Mouse (Mus musculus): ENCODE measurements around the gene Mapk8. TPM values are rescaled to one million over a fixed set of nuclear protein-coding genes. Genes with fewer than 3 reads are reported as not detected.

The Mapk8 gene
- polyA plus RNA-seq, 1 experiment: 6.2 TPM

DNA sequence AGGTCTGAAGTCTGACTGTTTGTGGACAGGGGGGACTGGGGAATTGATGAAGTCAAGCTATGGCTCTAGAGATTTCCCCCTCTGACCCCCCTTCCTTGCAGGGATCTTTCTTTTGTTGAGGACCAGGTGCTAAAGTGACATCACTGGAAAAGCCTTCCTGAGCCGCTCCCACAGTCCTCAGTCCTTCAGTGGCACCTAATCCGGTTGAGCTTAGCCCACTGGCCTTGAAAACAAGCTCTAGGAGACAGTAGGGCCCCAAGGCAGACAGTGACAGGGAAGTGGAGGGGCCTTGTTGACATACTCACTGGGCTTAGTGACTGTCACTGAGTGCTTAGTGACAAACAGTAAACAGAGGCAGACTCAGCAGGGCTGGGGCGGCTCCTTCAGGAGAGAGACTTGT, 24.4 kb upstream of the Mapk8 start, which contains the start of gene Frmpd2:
Gene Frmpd2, plus strand, starts transcription at position 366 of the 400 bp plus-strand sequence.
- Histone ChIP-seq H3K4me1 (ENCODE audit: control insufficient read depth, insufficient read depth, insufficient read length) (no peaks in the 10 kb centered on the region), H3K27me3 (ENCODE audit: control insufficient read depth, insufficient read depth, low read length) (no peaks in the 10 kb centered on the region), H3K36me3 (ENCODE audit: control insufficient read depth, insufficient read depth, low read length) (no peaks in the 10 kb centered on the region), H3K4me3 (ENCODE audit: extremely low read depth, insufficient read depth, insufficient read length) (no peak within 1 kb of the TSS), H3K27ac (ENCODE audit: insufficient read depth, low read length) (no peak within 1 kb of the TSS)
- no peak for DNase-seq (ENCODE audit: low read depth in 1 of 2, low spot score in 2 of 2)
- 73% methylated on average over 3 of the region's 3 CpGs for WGBS
- TF ChIP-seq CTCF (IDR thresholded peaks at IDR 0.05; ENCODE audit: extremely low read depth, insufficient read depth, insufficient read length, insufficient replicate concordance) (no peak), POLR2A (IDR thresholded peaks at IDR 0.05; ENCODE audit: low read depth, low read length) (no peak)

DNA sequence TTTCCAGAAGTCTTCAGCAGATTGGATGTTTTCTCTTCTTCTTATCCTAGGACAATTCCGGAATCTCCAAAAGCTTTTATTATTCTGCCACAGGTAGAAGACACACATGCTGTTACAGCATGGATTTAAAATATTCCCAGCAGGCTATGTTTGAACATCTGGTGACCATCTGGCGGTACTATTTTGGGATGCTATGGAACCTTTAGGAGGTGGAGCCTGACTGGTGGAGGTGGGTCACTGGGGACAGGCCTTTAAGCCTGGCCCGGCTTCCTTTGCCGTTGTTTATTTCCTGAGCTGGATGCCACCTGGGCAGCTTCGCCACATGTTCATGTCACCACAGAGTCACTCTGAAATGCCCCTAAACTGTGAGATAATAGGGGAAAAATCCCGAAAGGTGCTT, 20.8 kb upstream of the Mapk8 start:
- Histone ChIP-seq H3K4me1 (ENCODE audit: control insufficient read depth, insufficient read depth, insufficient read length) (no peaks in the 10 kb centered on the region), H3K36me3 (ENCODE audit: control insufficient read depth, insufficient read depth, low read length) (no peaks in the 10 kb centered on the region), H3K27me3 (ENCODE audit: control insufficient read depth, insufficient read depth, low read length) (no peaks in the 10 kb centered on the region), H3K4me3 (ENCODE audit: extremely low read depth, insufficient read depth, insufficient read length) (no peak overlapping the region), H3K27ac (ENCODE audit: insufficient read depth, low read length) (no peak overlapping the region)
- no peak for DNase-seq (ENCODE audit: low read depth in 1 of 2, low spot score in 2 of 2)
- WGBS: 47% methylated on average over 6 of the region's 6 CpGs
- TF ChIP-seq POLR2A (IDR thresholded peaks at IDR 0.05; ENCODE audit: low read depth, low read length): no peak
- no peak for TF ChIP-seq CTCF (IDR thresholded peaks at IDR 0.05; ENCODE audit: extremely low read depth, insufficient read depth, insufficient read length, insufficient replicate concordance)

DNA sequence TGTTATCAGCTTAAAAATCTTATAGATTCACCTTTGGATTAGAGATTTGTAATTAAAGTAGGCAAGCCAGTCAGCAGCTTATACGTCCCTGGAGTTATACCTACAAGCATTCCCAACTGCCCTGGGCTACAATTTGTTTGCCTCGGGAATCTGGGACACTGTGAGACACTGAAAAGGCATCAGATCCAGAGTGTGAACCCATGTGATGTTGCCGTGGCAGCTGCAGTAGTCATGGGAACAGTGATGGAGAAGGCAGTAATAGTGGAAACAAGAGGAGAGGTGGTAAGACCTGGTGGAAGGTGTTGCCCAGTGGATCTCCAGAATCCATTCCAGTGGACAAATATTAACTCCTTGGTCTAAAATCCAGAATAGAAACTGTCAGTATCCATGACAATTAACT, 16.7 kb upstream of the Mapk8 start:
- Histone ChIP-seq H3K4me1 (ENCODE audit: control insufficient read depth, insufficient read depth, insufficient read length) (no peaks in the 10 kb centered on the region), H3K27ac (ENCODE audit: insufficient read depth, low read length) (no peak overlapping the region), H3K27me3 (ENCODE audit: control insufficient read depth, insufficient read depth, low read length) (no peaks in the 10 kb centered on the region), H3K4me3 (ENCODE audit: extremely low read depth, insufficient read depth, insufficient read length) (no peak overlapping the region), H3K36me3 (ENCODE audit: control insufficient read depth, insufficient read depth, low read length) (no peaks in the 10 kb centered on the region)
- no peak for DNase-seq (ENCODE audit: low read depth in 1 of 2, low spot score in 2 of 2)
- TF ChIP-seq CTCF (IDR thresholded peaks at IDR 0.05; ENCODE audit: extremely low read depth, insufficient read depth, insufficient read length, insufficient replicate concordance): no peak
- no peak for TF ChIP-seq POLR2A (IDR thresholded peaks at IDR 0.05; ENCODE audit: low read depth, low read length)
- 84% methylated on average over 3 of the region's 3 CpGs for WGBS

DNA sequence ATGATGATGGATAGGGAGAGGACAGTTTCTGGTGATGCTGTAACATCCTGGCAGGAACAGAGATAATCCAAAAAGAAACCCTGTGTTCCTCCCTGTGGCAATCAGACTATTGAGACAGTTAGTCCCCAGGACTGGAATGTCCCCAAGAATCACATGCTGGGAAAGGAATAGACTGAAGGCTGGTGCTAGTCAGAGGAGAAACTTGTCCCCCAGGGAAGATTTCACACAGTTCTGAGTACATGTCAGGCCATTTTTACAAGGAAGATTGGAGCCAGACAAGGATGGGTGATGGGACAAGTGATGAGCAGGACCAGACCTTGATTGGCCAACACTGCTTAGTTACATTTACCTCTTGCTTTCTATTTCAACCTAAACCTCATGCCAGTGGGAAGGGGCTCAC, 3.4 kb upstream of the Mapk8 start:
- no peak overlapping the region for H3K4me3 ChIP-seq (ENCODE audit: extremely low read depth, insufficient read depth, insufficient read length)

DNA sequence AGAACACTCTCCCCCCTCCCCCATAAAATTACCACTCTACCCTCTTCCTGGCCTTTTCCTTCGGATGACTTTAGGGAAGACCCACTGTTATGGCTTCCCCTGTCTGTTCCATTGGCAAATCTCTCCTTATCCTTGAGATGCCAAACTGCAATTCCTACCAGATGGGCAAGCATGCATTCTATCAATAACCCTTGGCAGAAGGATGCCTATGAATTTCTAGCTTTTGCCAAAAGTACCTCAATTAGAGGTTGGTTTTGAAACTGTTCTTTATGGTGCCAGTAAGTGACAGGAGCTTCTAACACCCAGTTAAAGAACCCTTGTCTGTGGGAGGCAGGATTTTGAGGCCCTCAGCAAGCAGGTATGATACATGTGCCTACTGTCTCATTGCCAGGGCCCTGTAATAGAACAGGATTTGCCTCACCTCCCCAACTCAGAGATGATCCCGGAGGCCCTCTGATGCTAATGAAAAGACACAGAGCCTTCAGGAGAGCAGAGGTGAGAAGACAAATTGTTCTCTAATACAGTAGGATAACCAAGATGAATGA, 2.4 kb upstream of the Mapk8 start:
- H3K27ac ChIP-seq (ENCODE audit: insufficient read depth, low read length): no peak overlapping the region
- no peak for DNase-seq (ENCODE audit: low read depth in 1 of 2, low spot score in 2 of 2)
- H3K36me3 ChIP-seq (ENCODE audit: control insufficient read depth, insufficient read depth, low read length): no peaks in the 10 kb centered on the region
- H3K27me3 ChIP-seq (ENCODE audit: control insufficient read depth, insufficient read depth, low read length): peaks cover 1% of the 10 kb centered on the region; the same call in 1 of the 2 replicates
- no peak overlapping the region for H3K4me3 ChIP-seq (ENCODE audit: extremely low read depth, insufficient read depth, insufficient read length)
- 82% methylated on average over 2 of the region's 2 CpGs for WGBS
- H3K4me1 ChIP-seq (ENCODE audit: control insufficient read depth, insufficient read depth, insufficient read length): no peaks in the 10 kb centered on the region; the same call in 1 of the 2 replicates
- no peak for TF ChIP-seq POLR2A (IDR thresholded peaks at IDR 0.05; ENCODE audit: low read depth, low read length)
- no peak for TF ChIP-seq CTCF (IDR thresholded peaks at IDR 0.05; ENCODE audit: extremely low read depth, insufficient read depth, insufficient read length, insufficient replicate concordance)

More for the DNA sequence above, 3.4 kb upstream of the Mapk8 start:
- Histone ChIP-seq H3K27me3 (ENCODE audit: control insufficient read depth, insufficient read depth, low read length) (peaks cover 1% of the 10 kb centered on the region; the same call in 1 of the 2 replicates), H3K36me3 (ENCODE audit: control insufficient read depth, insufficient read depth, low read length) (no peaks in the 10 kb centered on the region), H3K27ac (ENCODE audit: insufficient read depth, low read length) (no peak overlapping the region), H3K4me1 (ENCODE audit: control insufficient read depth, insufficient read depth, insufficient read length) (no peaks in the 10 kb centered on the region; the same call in 1 of the 2 replicates)
- no peak for DNase-seq (ENCODE audit: low read depth in 1 of 2, low spot score in 2 of 2)
- no peak for TF ChIP-seq CTCF (IDR thresholded peaks at IDR 0.05; ENCODE audit: extremely low read depth, insufficient read depth, insufficient read length, insufficient replicate concordance)
- TF ChIP-seq POLR2A (IDR thresholded peaks at IDR 0.05; ENCODE audit: low read depth, low read length): no peak

DNA sequence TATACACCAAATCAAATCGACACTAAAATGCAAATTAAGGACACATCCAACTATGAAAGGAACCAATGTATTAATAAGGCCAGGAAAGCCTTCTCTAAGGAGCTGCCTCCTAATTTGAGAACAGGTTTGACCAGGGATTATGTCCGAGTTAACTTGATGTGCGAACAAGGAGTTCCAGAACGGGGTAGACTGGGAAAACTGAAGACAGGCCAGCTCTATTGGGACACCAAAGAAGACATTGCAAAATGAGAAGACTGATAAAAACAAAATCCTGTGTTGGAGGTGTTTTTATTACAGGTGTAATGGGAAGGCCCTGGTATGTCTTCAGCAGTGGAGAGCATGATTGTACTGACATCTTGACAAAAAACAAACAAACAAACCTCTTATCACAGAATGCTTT, 1.3 kb upstream of the Mapk8 start:
- no peaks in the 10 kb centered on the region; the same call in 1 of the 2 replicates for H3K4me1 ChIP-seq (ENCODE audit: control insufficient read depth, insufficient read depth, insufficient read length)
- DNase-seq (ENCODE audit: low read depth in 1 of 2, low spot score in 2 of 2): no peak
- H3K36me3 ChIP-seq (ENCODE audit: control insufficient read depth, insufficient read depth, low read length): no peaks in the 10 kb centered on the region
- WGBS: 95% methylated on average over 4 of the region's 4 CpGs
- H3K27ac ChIP-seq (ENCODE audit: insufficient read depth, low read length): no peak overlapping the region
- peaks cover 1% of the 10 kb centered on the region; the same call in 1 of the 2 replicates for H3K27me3 ChIP-seq (ENCODE audit: control insufficient read depth, insufficient read depth, low read length)
- H3K4me3 ChIP-seq (ENCODE audit: extremely low read depth, insufficient read depth, insufficient read length): no peak overlapping the region
- no peak for TF ChIP-seq CTCF (IDR thresholded peaks at IDR 0.05; ENCODE audit: extremely low read depth, insufficient read depth, insufficient read length, insufficient replicate concordance)
- no peak for TF ChIP-seq POLR2A (IDR thresholded peaks at IDR 0.05; ENCODE audit: low read depth, low read length)

DNA sequence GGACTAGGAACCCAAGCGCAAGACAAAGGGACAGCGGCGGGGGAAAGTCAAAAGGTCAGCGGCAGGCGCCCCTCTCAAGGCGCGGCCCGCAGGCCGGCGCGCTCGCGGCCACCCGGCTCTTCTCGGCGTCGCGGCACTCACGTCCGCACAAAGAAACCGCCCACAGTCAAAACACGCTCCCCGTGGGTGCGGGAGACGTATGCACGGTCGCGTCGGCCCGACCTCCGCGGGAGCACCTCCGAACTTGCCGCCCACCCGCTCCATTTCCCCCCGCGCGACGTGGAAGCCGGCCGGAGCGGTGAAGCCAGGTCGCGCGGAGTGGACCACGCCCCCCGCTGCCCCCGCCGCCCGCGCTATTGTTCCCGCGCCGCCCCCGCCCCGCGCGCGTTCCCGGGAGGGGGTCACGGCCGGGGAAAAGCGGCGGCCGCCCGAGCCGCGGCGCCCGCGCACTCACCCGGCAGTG, 366 bp downstream of the Mapk8 start:
- no peak for DNase-seq (ENCODE audit: low read depth in 1 of 2, low spot score in 2 of 2)
- Histone ChIP-seq H3K4me3 (ENCODE audit: extremely low read depth, insufficient read depth, insufficient read length) (peak overlapping the region; percentile 91), H3K4me1 (ENCODE audit: control insufficient read depth, insufficient read depth, insufficient read length) (no peaks in the 10 kb centered on the region; the same call in 1 of the 2 replicates), H3K36me3 (ENCODE audit: control insufficient read depth, insufficient read depth, low read length) (no peaks in the 10 kb centered on the region), H3K27me3 (ENCODE audit: control insufficient read depth, insufficient read depth, low read length) (peaks cover 1% of the 10 kb centered on the region; the same call in 1 of the 2 replicates), H3K27ac (ENCODE audit: insufficient read depth, low read length) (peak overlapping the region; percentile 76)
- TF ChIP-seq POLR2A (IDR thresholded peaks at IDR 0.05; ENCODE audit: low read depth, low read length) (no peak), CTCF (IDR thresholded peaks at IDR 0.05; ENCODE audit: extremely low read depth, insufficient read depth, insufficient read length, insufficient replicate concordance) (no peak)
- WGBS: under 1% methylated on average over 58 of the region's 72 CpGs

Data from spleen, adult 2 months (tissue).